Mouse (Mus musculus) bone marrow macrophage, adult 2 months (primary cell): Measurements from ENCODE around the gene Pxmp4.

Experiments
- CTCF ChIP-seq: IDR thresholded peaks from 2 replicates; pipeline ENCODE4 v1.5.1; 2012; ENCODE audit warnings: low read depth, mild to moderate bottlenecking, low read length, moderate library complexity
- POLR2A ChIP-seq: IDR thresholded peaks from 2 replicates; pipeline ENCODE4 v1.6.1; 2012; ENCODE audit warnings: mild to moderate bottlenecking, low read depth, low read length, borderline replicate concordance

- no peak for TF ChIP-seq CTCF
- TF ChIP-seq POLR2A, result no peak
Observed at GRCm38 (mm10) chr2:154546711-154547110, 56.8 kb downstream of the Pxmp4 start, which contains the start of gene 1700003F12Rik.
